15 mouse cellular contexts compared by ENCODE assay signal in genomic region chr14:25044867-25045266, GRCm38 (mm10).
DNase-seq lines count a peak whose midpoint lies in the region; ATAC-seq lines count a peak whose summit lies in the region.
"Had no signal": no experiment of that assay in that cellular context is flagged by ENCODE, and none has a peak within 500 bp of the region (broad histone marks: within the 10 kb centered on the region; RNA-seq: fewer than 3 reads in every experiment).

No protein-coding gene starts in this region.

- intact Hi-C loops in heart, postnatal 10 days (cut with DNase I), result no loop called here

- no peak overlapping the region for H3K4me3 ChIP-seq in intestine, embryonic 14.5 days (ENCODE audit: low read depth, low read length)
- no peak overlapping the region for H3K4me3 ChIP-seq in neural tube, embryonic 13.5 days

- ATAC-seq in intestine, embryonic 14.5 days (replicated peaks; ENCODE audit: low FRiP score, low TSS enrichment, low read depth), result no peak; the same call in 1 of the 2 replicates
- no peak for ATAC-seq in neural tube, embryonic 13.5 days (ENCODE audit: low read depth)
- ATAC-seq: forebrain, postnatal 0 days had no signal

- 35% methylated on average over 7 of the region's 7 CpGs for WGBS in intestine, embryonic 14.5 days
- 46% methylated on average over 7 of the region's 7 CpGs for WGBS in neural tube, embryonic 13.5 days

- no peaks in the 10 kb centered on the region for H3K9me3 ChIP-seq in intestine, embryonic 14.5 days (ENCODE audit: control insufficient read depth, low read length)
- H3K9me3 ChIP-seq in neural tube, embryonic 13.5 days, result no peaks in the 10 kb centered on the region

- no peaks in the 10 kb centered on the region for H3K36me3 ChIP-seq in intestine, embryonic 14.5 days (ENCODE audit: control insufficient read depth, insufficient read depth, low read length)
- H3K36me3 ChIP-seq in neural tube, embryonic 13.5 days, result no peaks in the 10 kb centered on the region

- H3K9ac ChIP-seq in intestine, embryonic 14.5 days (ENCODE audit: low read length), result no peak overlapping the region
- no peak overlapping the region for H3K9ac ChIP-seq in neural tube, embryonic 13.5 days
- H3K9ac ChIP-seq: forebrain, postnatal 0 days had no signal

- H3K4me1 ChIP-seq in intestine, embryonic 14.5 days (replicated peaks; ENCODE audit: control insufficient read depth, insufficient read depth, low read length), result peaks cover 34% of the 10 kb centered on the region
- H3K4me1 ChIP-seq in neural tube, embryonic 13.5 days (replicated peaks), result peaks cover 32% of the 10 kb centered on the region

- peak overlapping the region; percentile 77 for H3K27ac ChIP-seq in intestine, embryonic 14.5 days (ENCODE audit: low read depth)
- 0 out of 2 replicates have a peak overlapping the region, but pooled peaks have one; percentile 10 for H3K27ac ChIP-seq in neural tube, embryonic 13.5 days (replicated peaks)
- H3K27ac ChIP-seq: macrophage had no signal

- DNase-seq in embryo, embryonic 10 days (ENCODE audit: low spot score), result peak; percentile 42
- no peak for DNase-seq in embryo, embryonic 9.5 days (ENCODE audit: extremely low spot score)
- DNase-seq in kidney, postnatal 4 days, result peak; percentile 30 to 38
- DNase-seq in kidney, adult 9 months, result no peak
- no peak for DNase-seq in intestine, embryonic 14.5 days (ENCODE audit: low spot score)
- no peak for DNase-seq in heart, postnatal 10 days
- DNase-seq in urinary bladder, postnatal 25 days (ENCODE audit: low spot score), result no peak
- DNase-seq: cerebellum, adult 11-12 months; forebrain, postnatal 0 days; heart, adult 11 months; heart, postnatal 4 days; thymus, adult 2 months had no signal

- no peaks in the 10 kb centered on the region for H3K27me3 ChIP-seq in intestine, embryonic 14.5 days (replicated peaks; ENCODE audit: control insufficient read depth, insufficient read depth, low read length)
- no peaks in the 10 kb centered on the region for H3K27me3 ChIP-seq in neural tube, embryonic 13.5 days

- no peak overlapping the region for H3K4me2 ChIP-seq in intestine, embryonic 14.5 days (ENCODE audit: low read length)
- H3K4me2 ChIP-seq in neural tube, embryonic 13.5 days, result no peak overlapping the region
- H3K4me2 ChIP-seq: liver, embryonic 11.5 days had no signal

Comparison
In these comparisons a context has a peak if more than half of its experiments do, and no peak if none do; other contexts are left out.
1. DNase-seq: peak in embryo, embryonic 10 days (single experiment) and kidney, postnatal 4 days (2 of 2); none in embryo, embryonic 9.5 days (single experiment), kidney, adult 9 months (single experiment), intestine, embryonic 14.5 days (single experiment), heart, postnatal 10 days (0 of 2) and urinary bladder, postnatal 25 days (single experiment).